Mouse (Mus musculus): ENCODE results near the gene Il19. TPM values are rescaled to one million over a fixed set of nuclear protein-coding genes. Genes with fewer than 3 reads are reported as not detected.

Il19 gene
- polyA plus RNA-seq, 1 experiment from 2014 or later = not detected

- no peak overlapping the region for H3K4me3 ChIP-seq (ENCODE audit: low read depth, low read length)
- TF ChIP-seq CTCF (IDR thresholded peaks at IDR 0.05) (no peak), EP300 (IDR thresholded peaks at IDR 0.05) (no peak)
- H3K9me3 ChIP-seq (ENCODE audit: low read length) = no peaks in the 10 kb centered on the region
- H3K4me1 ChIP-seq (ENCODE audit: insufficient read depth, low read depth, low read length) = no peaks in the 10 kb centered on the region
- no peak overlapping the region for H3K4me2 ChIP-seq (replicated peaks; ENCODE audit: low read depth, low read length)
- H3K27me3 ChIP-seq (replicated peaks; ENCODE audit: insufficient read depth, low read length) = peaks cover 3% of the 10 kb centered on the region; the same call in 1 of the 2 replicates
- no peaks in the 10 kb centered on the region for H3K36me3 ChIP-seq (ENCODE audit: insufficient read depth, low read length)
- ATAC-seq = no peak
- H3K9ac ChIP-seq (replicated peaks; ENCODE audit: low read depth) = no peak overlapping the region
- no peak for DNase-seq (ENCODE audit: low spot score)
- 88% methylated on average over 4 of the region's 4 CpGs for WGBS
- no peak overlapping the region for H3K27ac ChIP-seq (ENCODE audit: low read length)
Measured at GRCm38 (mm10) chr1:130883146-130883545, 56.8 kb downstream of the Il19 start.

Other genes with a start within 250 kb of the Il19 start
- not detected in 2 replicates for gene Gm29427, start 224.3 kb downstream of the Il19 start, polyA plus RNA-seq (2015; fragmentation: Nextera tagmentation; extraction: Ambion mirVana)
- 15.0 and 17.1 TPM in 2 replicates for gene Yod1, start 222.8 kb downstream of the Il19 start, polyA plus RNA-seq (2015; fragmentation: Nextera tagmentation; extraction: Ambion mirVana)
- 12.8 and 13.5 TPM in 2 replicates for gene Pfkfb2, start 210.9 kb downstream of the Il19 start, polyA plus RNA-seq (2015; fragmentation: Nextera tagmentation; extraction: Ambion mirVana)
- gene AA986860, start 208.1 kb downstream of the Il19 start, polyA plus RNA-seq (2015; fragmentation: Nextera tagmentation; extraction: Ambion mirVana) = 53.1 and 60.9 TPM in 2 replicates
- gene Fcamr, start 139.2 kb downstream of the Il19 start, polyA plus RNA-seq (2015; fragmentation: Nextera tagmentation; extraction: Ambion mirVana) = 0.06 and 0.27 TPM in 2 replicates
- gene Pigr, start 113.4 kb downstream of the Il19 start, polyA plus RNA-seq (2015; fragmentation: Nextera tagmentation; extraction: Ambion mirVana) = 0.08 and 0.26 TPM in 2 replicates
- 0.37 and 0.82 TPM in 2 replicates for gene Fcmr, start 74.4 kb downstream of the Il19 start, polyA plus RNA-seq (2015; fragmentation: Nextera tagmentation; extraction: Ambion mirVana)
- not detected in 2 replicates for gene Il24, start 52.7 kb downstream of the Il19 start, polyA plus RNA-seq (2015; fragmentation: Nextera tagmentation; extraction: Ambion mirVana)
- gene Il20, start 28.7 kb downstream of the Il19 start, polyA plus RNA-seq (2015; fragmentation: Nextera tagmentation; extraction: Ambion mirVana) = not detected in 2 replicates
- not detected in 2 replicates for gene Il10, start 79.7 kb upstream of the Il19 start, polyA plus RNA-seq (2015; fragmentation: Nextera tagmentation; extraction: Ambion mirVana)
- 62.4 and 65.0 TPM in 2 replicates for gene Mapkapk2, start 157.7 kb upstream of the Il19 start, polyA plus RNA-seq (2015; fragmentation: Nextera tagmentation; extraction: Ambion mirVana)
- gene Dyrk3, start 198.2 kb upstream of the Il19 start, polyA plus RNA-seq (2015; fragmentation: Nextera tagmentation; extraction: Ambion mirVana) = 3.4 and 4.7 TPM in 2 replicates
- gene Eif2d, start 213.1 kb upstream of the Il19 start, polyA plus RNA-seq (2015; fragmentation: Nextera tagmentation; extraction: Ambion mirVana) = 36.3 and 42.5 TPM in 2 replicates

Data from lung, postnatal 0 days (tissue).